10 mouse cellular contexts compared by ENCODE assay signal in genomic region chr15:81718336-81719138, GRCm38 (mm10). TPM values are rescaled to one million over a fixed set of nuclear protein-coding genes. Genes with fewer than 3 reads are reported as not detected.
DNase-seq lines count a peak whose midpoint lies in the region; ATAC-seq lines count a peak whose summit lies in the region.
"Had no signal": no experiment of that assay in that cellular context is flagged by ENCODE, and none has a peak within 500 bp of the region (broad histone marks: within the 10 kb centered on the region; RNA-seq: fewer than 3 reads in every experiment).

No protein-coding gene starts in this region.

- no peak overlapping the region for H3K4me3 ChIP-seq in heart, embryonic 12.5 days
- no peak overlapping the region for H3K4me3 ChIP-seq in forebrain, embryonic 16.5 days (replicated peaks; ENCODE audit: low read length)
- no peak overlapping the region for H3K4me3 ChIP-seq in kidney, embryonic 15.5 days (replicated peaks)
- H3K4me3 ChIP-seq: limb, embryonic 10.5 days had no signal

- no peak for ATAC-seq in heart, embryonic 12.5 days (ENCODE audit: insufficient number of reproducible peaks, low FRiP score)
- peak; percentile 81 for ATAC-seq in forebrain, embryonic 16.5 days
- no peak for ATAC-seq in granulocyte monocyte progenitor cell, adult 5-6 weeks (replicated peaks; ENCODE audit: poor library complexity, severe bottlenecking)
- no peak; the same call in 1 of the 2 replicates for ATAC-seq in kidney, embryonic 15.5 days (replicated peaks; ENCODE audit: low FRiP score)

- H3K4me2 ChIP-seq in heart, embryonic 12.5 days, result no peak overlapping the region
- no peak overlapping the region for H3K4me2 ChIP-seq in forebrain, embryonic 16.5 days (ENCODE audit: low read length)
- no peak overlapping the region for H3K4me2 ChIP-seq in kidney, embryonic 15.5 days

- H3K27ac ChIP-seq in heart, embryonic 12.5 days (ENCODE audit: poor library complexity, severe bottlenecking), result no peak overlapping the region
- peak overlapping the region; percentile 79 for H3K27ac ChIP-seq in forebrain, embryonic 16.5 days (ENCODE audit: low read length)
- H3K27ac ChIP-seq in kidney, embryonic 15.5 days, result no peak overlapping the region
- H3K27ac ChIP-seq: limb, embryonic 10.5 days had no signal

- no peaks in the 10 kb centered on the region for H3K9me3 ChIP-seq in heart, embryonic 12.5 days (replicated peaks)
- no peaks in the 10 kb centered on the region for H3K9me3 ChIP-seq in forebrain, embryonic 16.5 days (ENCODE audit: control insufficient read depth, low read length)
- H3K9me3 ChIP-seq in kidney, embryonic 15.5 days (replicated peaks), result no peaks in the 10 kb centered on the region
- H3K9me3 ChIP-seq: limb, embryonic 10.5 days had no signal

- DNase-seq in heart, adult 11 months, result peak; percentile 86
- peak; percentile 47 for DNase-seq in ES-CJ7 (ENCODE audit: low read depth, low spot score)
- peak; percentile 62 to 77 for DNase-seq in left cerebral cortex, postnatal 25 days (ENCODE audit: low spot score in 2 of 2)
- no peak for DNase-seq in heart, adult 18-20 months
- DNase-seq: cerebellum, adult 18-20 months had no signal

- H3K4me1 ChIP-seq in heart, embryonic 12.5 days (replicated peaks), result no peaks in the 10 kb centered on the region
- peaks cover 7% of the 10 kb centered on the region; the same call in 1 of the 2 replicates for H3K4me1 ChIP-seq in forebrain, embryonic 16.5 days (replicated peaks; ENCODE audit: control insufficient read depth, insufficient read depth, low read length)
- no peaks in the 10 kb centered on the region for H3K4me1 ChIP-seq in kidney, embryonic 15.5 days
- H3K4me1 ChIP-seq: limb, embryonic 10.5 days had no signal

- intact Hi-C loops in left cerebral cortex, postnatal 25 days (cut with DNase I), result no loop called here

- peaks cover 95% of the 10 kb centered on the region for H3K36me3 ChIP-seq in heart, embryonic 12.5 days
- H3K36me3 ChIP-seq in forebrain, embryonic 16.5 days (ENCODE audit: control insufficient read depth, insufficient read depth), result peaks cover 30% of the 10 kb centered on the region
- H3K36me3 ChIP-seq in kidney, embryonic 15.5 days, result peaks cover 94% of the 10 kb centered on the region

- H3K9ac ChIP-seq in heart, embryonic 12.5 days, result no peak overlapping the region
- no peak overlapping the region for H3K9ac ChIP-seq in forebrain, embryonic 16.5 days (replicated peaks; ENCODE audit: low read depth, low read length)
- H3K9ac ChIP-seq in kidney, embryonic 15.5 days, result no peak overlapping the region

- WGBS in heart, embryonic 12.5 days, result 91% methylated on average over 9 of the region's 9 CpGs
- 75% methylated on average over 9 of the region's 9 CpGs for WGBS in forebrain, embryonic 16.5 days
- WGBS in kidney, embryonic 15.5 days, result 92% methylated on average over 9 of the region's 9 CpGs

- H3K27me3 ChIP-seq in heart, embryonic 12.5 days (replicated peaks), result no peaks in the 10 kb centered on the region
- H3K27me3 ChIP-seq in forebrain, embryonic 16.5 days (replicated peaks; ENCODE audit: control insufficient read depth, insufficient read depth, low read length), result no peaks in the 10 kb centered on the region
- H3K27me3 ChIP-seq in kidney, embryonic 15.5 days, result no peaks in the 10 kb centered on the region

RNA-seq across cellular contexts. Expression of gene Chadl, which starts 21.4 kb away (rescaled TPM):
- 0.75 and 0.82 TPM in 2 replicates for polyA plus RNA-seq in heart, embryonic 12.5 days (2016; fragmentation: Nextera tagmentation; extraction: Ambion mirVana)
- 18.6 and 27.7 TPM in 2 replicates for polyA plus RNA-seq in forebrain, embryonic 16.5 days (2015; fragmentation: Nextera tagmentation; extraction: Ambion mirVana)
- total RNA-seq in left cerebral cortex, postnatal 25 days (2021), result 10 to 100 TPM; 16.2 to 20.7 TPM
- not detected in 2 replicates for total RNA-seq in granulocyte monocyte progenitor cell, adult 5-6 weeks (2014; fragmentation: Nextera tagmentation)
- total RNA-seq in granulocyte monocyte progenitor cell, adult 5-6 weeks (2017), result 0.43 TPM in 1 of 2 replicates, not detected in the other
- 5.0 and 5.2 TPM in 2 replicates for polyA plus RNA-seq in kidney, embryonic 15.5 days (2015; fragmentation: Nextera tagmentation; extraction: Ambion mirVana)
- 1 to 10 TPM in 1 of 2 experiments, under 1 TPM in 1; 0.92 to 2.2 TPM for total RNA-seq in heart, adult 18-20 months (2021)

RNA-seq across cellular contexts. Expression of gene Zc3h7b, which starts 26.3 kb away (rescaled TPM):
- polyA plus RNA-seq in heart, embryonic 12.5 days (2016; fragmentation: Nextera tagmentation; extraction: Ambion mirVana), result 27.4 and 30.8 TPM in 2 replicates
- 58.6 and 59.1 TPM in 2 replicates for polyA plus RNA-seq in forebrain, embryonic 16.5 days (2015; fragmentation: Nextera tagmentation; extraction: Ambion mirVana)
- 100 to 1,000 TPM; 174 to 178 TPM for total RNA-seq in left cerebral cortex, postnatal 25 days (2021)
- total RNA-seq in granulocyte monocyte progenitor cell, adult 5-6 weeks (2014; fragmentation: Nextera tagmentation), result 20.7 and 31.9 TPM in 2 replicates
- total RNA-seq in granulocyte monocyte progenitor cell, adult 5-6 weeks (2017), result 15.0 and 19.2 TPM in 2 replicates
- 34.8 and 37.4 TPM in 2 replicates for polyA plus RNA-seq in kidney, embryonic 15.5 days (2015; fragmentation: Nextera tagmentation; extraction: Ambion mirVana)
- total RNA-seq in heart, adult 18-20 months (2021), result 10 to 100 TPM; 57.2 to 68.1 TPM

RNA-seq across cellular contexts. Expression of gene Rangap1, which starts 26.8 kb away (rescaled TPM):
- 102 and 106 TPM in 2 replicates for polyA plus RNA-seq in heart, embryonic 12.5 days (2016; fragmentation: Nextera tagmentation; extraction: Ambion mirVana)
- 123 and 143 TPM in 2 replicates for polyA plus RNA-seq in forebrain, embryonic 16.5 days (2015; fragmentation: Nextera tagmentation; extraction: Ambion mirVana)
- total RNA-seq in left cerebral cortex, postnatal 25 days (2021), result 100 to 1,000 TPM; 210 to 216 TPM
- 58.9 and 63.9 TPM in 2 replicates for total RNA-seq in granulocyte monocyte progenitor cell, adult 5-6 weeks (2014; fragmentation: Nextera tagmentation)
- 114 TPM in 2 replicates for total RNA-seq in granulocyte monocyte progenitor cell, adult 5-6 weeks (2017)
- polyA plus RNA-seq in kidney, embryonic 15.5 days (2015; fragmentation: Nextera tagmentation; extraction: Ambion mirVana), result 99.1 and 106 TPM in 2 replicates
- 10 to 100 TPM; 29.4 to 30.4 TPM for total RNA-seq in heart, adult 18-20 months (2021)

RNA-seq across cellular contexts. Expression of gene L3mbtl2, which starts 54.8 kb away (rescaled TPM):
- polyA plus RNA-seq in heart, embryonic 12.5 days (2016; fragmentation: Nextera tagmentation; extraction: Ambion mirVana), result 19.4 and 20.3 TPM in 2 replicates
- 30.8 and 32.7 TPM in 2 replicates for polyA plus RNA-seq in forebrain, embryonic 16.5 days (2015; fragmentation: Nextera tagmentation; extraction: Ambion mirVana)
- 10 to 100 TPM; 30.2 to 34.0 TPM for total RNA-seq in left cerebral cortex, postnatal 25 days (2021)
- total RNA-seq in granulocyte monocyte progenitor cell, adult 5-6 weeks (2014; fragmentation: Nextera tagmentation), result 33.8 and 41.7 TPM in 2 replicates
- total RNA-seq in granulocyte monocyte progenitor cell, adult 5-6 weeks (2017), result 30.5 TPM in 2 replicates
- polyA plus RNA-seq in kidney, embryonic 15.5 days (2015; fragmentation: Nextera tagmentation; extraction: Ambion mirVana), result 23.1 and 26.3 TPM in 2 replicates
- 10 to 100 TPM; 11.9 to 14.1 TPM for total RNA-seq in heart, adult 18-20 months (2021)

Comparison
In these comparisons a context has a peak if more than half of its experiments do, and no peak if none do; other contexts are left out.
1. DNase-seq: peak in heart, adult 11 months (single experiment), ES-CJ7 (single experiment) and left cerebral cortex, postnatal 25 days (2 of 2); none in heart, adult 18-20 months (0 of 2).
2. RNA of gene Chadl, which starts 21.4 kb away (total RNA-seq): 16.2 to 20.7 TPM in left cerebral cortex, postnatal 25 days; 0.92 to 2.2 TPM in heart, adult 18-20 months and 0.43 TPM in granulocyte monocyte progenitor cell, adult 5-6 weeks; every median in the first group is over 4 times any median in the second.